Mouse (Mus musculus) small intestine, adult 2 months (tissue): ENCODE data around the gene Etv4.

Experiments
- CTCF ChIP-seq: fragments of 200-500 bp; IDR thresholded peaks from 2 replicates; pipeline ENCODE4 v1.5.1; 2012; ENCODE audit warnings: low read depth, mild to moderate bottlenecking, control low read depth, inconsistent platforms, low read length, moderate library complexity, mixed read lengths; ENCODE audit not compliant: insufficient replicate concordance, insufficient read length; ENCODE audit errors: extremely low read depth
- POLR2A ChIP-seq: fragments of 200-500 bp; IDR thresholded peaks from 2 replicates; pipeline ENCODE4 v1.6.1; 2012; ENCODE audit warnings: low read depth, mild to moderate bottlenecking, control low read depth, inconsistent platforms, low read length, moderate library complexity

DNA sequence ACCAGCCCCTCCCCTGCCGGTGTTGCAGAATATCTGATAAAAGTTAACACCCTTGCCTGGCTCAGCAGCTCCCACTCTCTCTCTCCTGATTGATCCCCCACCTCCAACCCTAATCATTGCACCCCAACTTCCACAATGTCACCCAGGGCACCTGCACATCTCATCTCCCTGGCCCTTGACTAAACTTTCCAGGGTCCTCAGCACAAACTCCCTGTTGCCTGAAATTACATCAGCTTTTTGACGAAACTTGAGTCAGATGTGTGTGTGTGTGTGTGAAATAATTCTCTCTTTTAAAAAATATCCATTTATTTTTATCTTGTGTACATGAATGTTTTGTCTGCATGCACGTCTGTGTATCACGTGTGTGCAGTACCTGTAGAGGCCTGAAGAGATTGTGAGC lies 43.5 kb upstream of the Etv4 start:
- TF ChIP-seq CTCF (no peak), POLR2A (no peak)
